Mouse (Mus musculus): ENCODE results near the gene Pak4.
"Not testable (repeated sequence)": the region's sequence is repeated elsewhere in the genome, so short reads cannot be mapped to it uniquely, and the experiment has no call there.

DNA sequence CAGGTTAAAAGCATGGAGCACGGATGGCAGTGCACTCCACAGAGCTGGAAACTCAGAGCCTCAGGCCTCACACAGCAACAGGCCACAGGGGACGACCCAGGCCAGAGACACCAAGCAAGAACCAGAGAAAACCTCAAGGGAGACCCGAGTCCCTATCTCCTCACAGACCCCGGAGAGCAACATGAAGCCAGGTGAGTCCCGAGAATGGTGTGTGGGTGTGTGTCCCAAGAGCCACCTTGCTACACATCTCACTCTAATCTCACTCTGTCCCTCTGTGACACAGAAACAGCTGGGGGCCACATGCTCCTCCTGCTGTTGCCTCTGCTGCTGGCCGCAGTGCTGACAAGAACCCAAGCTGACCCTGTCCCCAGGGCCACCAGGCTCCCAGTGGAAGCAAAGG is 75.4 kb downstream of the Pak4 start, which contains the start of gene Ifnl3:
- TF ChIP-seq POLR2A (IDR thresholded peaks at IDR 0.05; ENCODE audit: control insufficient read depth in 1 of 2, insufficient read depth in 1 of 2, low read depth in 1 of 2, low read length in 2 of 2, poor library complexity in 1 of 2); MAX (IDR thresholded peaks at IDR 0.05; ENCODE audit: low read length): not testable (repeated sequence)
